Mouse (Mus musculus) lung, adult 2 months (tissue): ENCODE data around the gene Acap2.

ENCODE experiments used
- CTCF ChIP-seq: fragments of 200-500 bp; IDR thresholded peaks from 2 replicates; pipeline ENCODE4 v1.5.1; 2011; ENCODE audit warnings: mild to moderate bottlenecking, low read length, control low read depth; ENCODE audit not compliant: insufficient read depth
- POLR2A ChIP-seq: fragments of 200-500 bp; IDR thresholded peaks from 2 replicates; pipeline ENCODE4 v1.6.1; 2011; ENCODE audit warnings: low read depth, mild to moderate bottlenecking, control low read depth, low read length, borderline replicate concordance; ENCODE audit errors: extremely low read depth

- TF ChIP-seq POLR2A, result no peak
- no peak for TF ChIP-seq CTCF
Observed at GRCm38 (mm10) chr16:31043136-31043535, 157.9 kb downstream of the Acap2 start.
